Mouse (Mus musculus) cerebellum, adult 18-20 months (tissue): ENCODE results near the gene Gpatch4.

Experiments
- DNase-seq, 2 experiments: peaks; one replicate each; pipeline ENCODE4 v3.0.0; 2021

The Gpatch4 gene

GRCm38 (mm10) chr3:88042661-88043421 is at the start of gene Gpatch4:
Gene Gpatch4 (plus strand): TSS chr3:88043108.
- DNase-seq: peak; percentile 85 to 90

DNA sequence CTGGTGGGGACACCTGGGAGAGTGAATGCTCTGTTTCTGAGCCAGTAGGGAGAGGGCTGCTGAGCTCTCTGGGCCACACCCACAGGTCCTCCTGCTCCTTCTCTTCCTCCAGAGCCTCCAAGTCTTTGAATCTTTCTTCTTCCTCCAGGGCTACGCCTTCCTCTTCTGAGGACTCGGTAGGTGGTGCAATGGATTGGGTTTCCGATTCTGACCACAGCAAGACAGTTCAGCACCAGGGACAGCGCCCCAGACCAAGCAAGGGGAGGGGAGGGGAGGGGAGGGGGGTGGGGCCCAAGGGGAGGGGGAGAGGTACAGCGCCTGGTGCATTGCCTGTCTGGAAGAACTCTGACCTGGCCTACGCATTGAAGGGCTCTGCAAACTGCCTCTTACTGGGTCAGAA is 49.5 kb upstream of the Gpatch4 start:
- no peak for DNase-seq

DNA sequence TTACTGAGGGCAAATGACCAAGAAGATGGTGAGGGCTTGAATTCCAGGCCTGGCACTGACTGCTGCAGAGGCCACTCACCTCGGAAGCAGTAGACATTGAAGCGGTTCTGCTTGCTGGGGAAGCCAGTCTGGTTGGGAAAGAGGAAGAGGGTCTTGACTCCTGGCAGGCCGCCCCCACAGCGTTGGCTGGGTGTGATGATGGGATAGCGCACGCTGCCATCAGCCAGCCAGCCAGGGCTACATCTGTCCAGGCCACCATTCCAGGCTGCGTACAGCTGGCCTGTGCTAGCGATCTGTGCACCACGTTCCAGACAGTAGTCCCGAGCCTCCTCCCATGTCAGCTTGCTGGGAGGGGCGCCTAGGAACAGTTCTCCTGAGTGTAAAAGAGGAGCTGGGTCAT is 47.6 kb upstream of the Gpatch4 start:
- no peak for DNase-seq

DNA sequence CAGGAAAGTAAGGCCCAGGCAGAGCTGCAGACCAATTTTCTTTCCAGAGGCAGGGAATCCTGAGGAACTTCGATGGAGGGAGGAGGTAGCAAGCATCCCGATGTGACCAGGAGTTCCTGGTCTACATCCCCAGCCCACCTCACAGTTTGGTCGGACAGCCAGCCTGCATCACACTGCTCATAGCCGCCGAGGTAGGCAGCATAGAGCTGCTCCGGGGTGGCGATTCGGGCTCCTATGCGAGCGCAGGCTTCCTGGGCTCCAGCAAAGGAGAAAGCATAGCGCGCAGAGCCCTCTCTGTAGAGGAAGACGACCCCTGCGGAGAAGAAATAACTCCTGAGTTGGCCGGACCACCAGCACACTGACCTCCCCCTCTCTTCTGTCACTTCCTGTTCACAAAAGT is 46.5 kb upstream of the Gpatch4 start:
- no peak for DNase-seq

DNA sequence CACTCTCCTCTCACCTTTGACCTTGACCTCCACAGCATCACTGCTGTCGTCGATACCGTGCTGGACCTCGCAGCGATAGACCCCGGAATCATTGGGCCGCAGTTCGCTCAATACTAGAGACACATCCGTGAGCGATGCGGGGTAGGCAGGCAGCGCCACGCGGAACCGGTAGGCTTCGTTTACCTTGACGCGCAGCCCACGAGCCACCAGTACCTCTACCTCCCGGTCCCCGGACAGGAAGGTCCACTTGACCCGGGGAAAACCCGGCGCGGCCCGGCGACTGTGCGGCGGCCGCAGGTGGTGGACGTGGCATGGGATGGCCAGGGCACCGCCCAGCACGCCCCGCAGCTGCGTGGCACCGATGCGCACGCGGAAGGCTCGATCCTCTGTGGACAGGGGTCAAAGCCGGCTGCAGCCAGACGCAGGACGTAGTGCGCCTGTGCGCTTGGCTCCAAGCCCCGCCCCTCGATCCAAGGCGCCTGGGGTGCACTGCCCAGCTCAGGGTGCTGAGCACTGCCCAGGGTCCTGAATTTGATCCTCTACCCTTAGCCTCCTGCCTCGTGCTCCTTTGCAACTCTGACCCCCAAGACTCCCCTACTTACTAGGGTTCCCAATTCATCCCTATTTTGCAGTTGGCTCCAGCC is 45.8 kb upstream of the Gpatch4 start:
- no peak for DNase-seq

- no peak for DNase-seq
These were observed 44.2 kb upstream of the Gpatch4 start for GRCm38 (mm10) chr3:87998747-87999146.

DNA sequence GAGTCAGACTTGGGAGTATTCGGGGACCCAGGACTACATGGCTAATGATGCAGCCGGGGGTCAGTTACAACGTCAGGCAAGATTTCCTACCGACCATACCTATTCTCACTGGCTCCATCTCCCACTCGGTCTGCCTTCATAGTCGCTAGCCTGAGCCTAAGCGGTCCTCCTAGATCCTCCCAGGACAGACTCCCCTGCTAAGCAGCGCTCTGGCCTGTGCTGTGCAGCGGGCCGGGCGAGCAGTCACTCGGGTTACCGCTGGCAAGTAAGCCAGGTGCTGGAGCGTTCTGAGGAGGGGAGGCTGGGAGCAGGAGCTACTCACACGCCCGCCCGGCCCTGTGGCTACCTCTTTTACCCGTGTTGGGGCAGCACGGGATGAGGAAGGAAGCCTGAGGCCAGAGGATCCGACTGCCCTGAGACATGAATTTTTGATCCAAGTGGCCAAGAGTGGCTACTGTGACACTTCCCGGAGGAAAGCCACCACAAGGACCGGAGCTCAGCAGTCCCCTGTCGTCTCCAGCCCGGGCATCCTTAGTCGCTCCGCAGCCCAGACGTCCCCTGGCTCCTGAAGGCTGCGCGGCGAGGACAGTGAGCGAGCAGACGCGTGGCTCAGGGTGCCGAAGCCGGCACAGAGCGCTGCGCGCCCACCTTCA is 43.5 kb upstream of the Gpatch4 start:
- DNase-seq: no peak

DNA sequence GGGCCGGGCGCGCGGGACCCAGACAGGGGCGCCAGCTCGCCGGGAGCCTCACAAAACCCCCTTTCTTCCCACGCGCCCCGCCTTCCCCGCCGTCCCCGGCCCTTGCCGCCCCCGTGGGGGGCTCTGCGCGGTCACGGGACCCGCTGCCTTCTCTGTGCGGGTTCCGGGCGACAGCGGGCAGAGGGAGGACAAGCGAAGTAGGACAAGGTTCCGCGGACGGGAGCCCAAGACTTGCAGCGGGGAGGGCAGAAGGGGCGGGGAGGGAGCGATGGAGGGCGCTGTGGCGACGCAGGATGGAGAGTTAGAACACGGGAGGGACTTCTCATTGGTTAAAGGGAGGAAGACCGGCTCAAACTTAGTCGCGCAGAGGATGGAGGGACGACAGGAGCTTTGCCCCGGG is 42.7 kb upstream of the Gpatch4 start, which contains the start of gene Bcan:
Bcan (minus strand) TSS at position 50 of the 400 bp plus-strand sequence.
- DNase-seq: peak; percentile 42 to 51

GRCm38 (mm10) chr3:88000816-88001595 is 41.9 kb upstream of the Gpatch4 start:
- DNase-seq: no peak

- DNase-seq: no peak
These were observed 40.5 kb upstream of the Gpatch4 start for GRCm38 (mm10) chr3:88002291-88002976.

DNA sequence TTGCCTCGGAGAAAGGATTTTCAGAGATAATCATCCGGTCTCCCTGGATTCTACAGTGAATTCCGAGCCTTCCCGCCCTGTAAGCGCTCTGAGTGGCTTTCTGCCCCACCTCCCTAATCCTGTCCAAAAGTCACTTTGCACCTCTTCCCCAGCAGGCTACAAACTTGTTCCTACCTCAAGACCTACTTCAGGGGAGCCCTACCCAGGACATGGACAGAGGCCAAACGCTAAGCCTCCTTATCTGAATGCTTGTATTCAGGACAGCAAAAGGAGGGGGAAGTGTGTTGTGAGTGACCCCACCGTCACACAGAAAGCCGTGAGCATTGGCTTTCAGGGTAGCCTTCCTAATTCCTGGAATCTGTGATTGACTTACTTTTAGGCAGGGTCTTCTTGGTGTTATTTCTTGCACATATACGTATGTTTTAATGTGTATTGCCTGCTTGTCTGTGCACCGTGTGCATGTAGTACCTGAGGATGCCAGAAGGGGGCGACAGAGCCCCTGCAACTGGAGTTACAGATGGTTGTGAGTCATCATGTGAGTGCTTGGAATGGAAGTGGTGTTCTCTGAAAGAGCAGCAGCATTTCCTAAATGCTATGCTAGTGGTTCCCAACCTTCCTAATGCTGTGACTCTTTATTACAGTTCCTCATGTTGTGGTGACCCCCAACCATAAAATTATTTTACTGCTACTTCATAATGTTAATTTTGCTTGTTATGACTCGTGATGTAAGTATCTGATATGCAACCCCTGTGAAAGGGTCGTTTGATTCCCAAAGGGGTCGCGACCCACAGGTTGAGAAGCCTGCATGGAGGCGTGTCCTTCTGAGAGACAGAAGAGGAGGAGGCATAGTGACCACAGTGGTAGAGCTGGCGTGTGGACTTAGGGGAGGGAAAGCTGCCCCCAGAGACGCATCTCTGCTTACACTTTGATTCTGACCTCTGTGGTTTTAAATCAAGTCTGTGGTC is 36.8 kb upstream of the Gpatch4 start:
- DNase-seq: no peak

DNA sequence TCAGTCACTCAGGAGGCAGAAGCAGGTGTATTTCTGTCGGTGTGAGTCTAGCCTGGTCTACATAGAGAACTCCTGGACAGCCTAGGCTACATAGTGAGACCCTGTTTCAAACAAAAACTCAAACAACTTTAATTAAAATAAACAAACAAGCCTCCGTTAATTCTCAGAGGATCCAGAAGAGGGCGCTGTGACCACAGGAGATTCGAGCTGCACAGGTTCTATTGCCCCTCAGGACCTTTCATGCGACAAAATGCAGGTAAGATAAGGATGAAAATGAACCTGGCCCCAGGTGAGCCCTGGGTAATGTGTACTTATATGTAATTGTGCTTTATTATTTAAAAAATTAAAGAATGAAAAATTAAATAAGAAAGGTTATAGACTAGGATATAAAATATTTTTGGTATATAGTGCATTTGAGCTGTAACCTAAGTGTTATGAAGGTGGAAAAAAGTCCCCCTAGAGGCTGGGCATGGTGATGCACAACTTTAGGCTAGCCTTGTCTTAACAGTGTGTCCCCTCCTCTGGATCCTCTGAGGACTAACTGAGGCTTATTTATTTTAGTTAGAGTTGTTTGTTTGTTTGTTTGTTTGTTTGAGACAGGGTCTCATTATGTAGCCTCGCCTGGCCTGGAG is 32.2 kb upstream of the Gpatch4 start:
- DNase-seq: peak in 1 of 2 experiments; percentile 57

DNA sequence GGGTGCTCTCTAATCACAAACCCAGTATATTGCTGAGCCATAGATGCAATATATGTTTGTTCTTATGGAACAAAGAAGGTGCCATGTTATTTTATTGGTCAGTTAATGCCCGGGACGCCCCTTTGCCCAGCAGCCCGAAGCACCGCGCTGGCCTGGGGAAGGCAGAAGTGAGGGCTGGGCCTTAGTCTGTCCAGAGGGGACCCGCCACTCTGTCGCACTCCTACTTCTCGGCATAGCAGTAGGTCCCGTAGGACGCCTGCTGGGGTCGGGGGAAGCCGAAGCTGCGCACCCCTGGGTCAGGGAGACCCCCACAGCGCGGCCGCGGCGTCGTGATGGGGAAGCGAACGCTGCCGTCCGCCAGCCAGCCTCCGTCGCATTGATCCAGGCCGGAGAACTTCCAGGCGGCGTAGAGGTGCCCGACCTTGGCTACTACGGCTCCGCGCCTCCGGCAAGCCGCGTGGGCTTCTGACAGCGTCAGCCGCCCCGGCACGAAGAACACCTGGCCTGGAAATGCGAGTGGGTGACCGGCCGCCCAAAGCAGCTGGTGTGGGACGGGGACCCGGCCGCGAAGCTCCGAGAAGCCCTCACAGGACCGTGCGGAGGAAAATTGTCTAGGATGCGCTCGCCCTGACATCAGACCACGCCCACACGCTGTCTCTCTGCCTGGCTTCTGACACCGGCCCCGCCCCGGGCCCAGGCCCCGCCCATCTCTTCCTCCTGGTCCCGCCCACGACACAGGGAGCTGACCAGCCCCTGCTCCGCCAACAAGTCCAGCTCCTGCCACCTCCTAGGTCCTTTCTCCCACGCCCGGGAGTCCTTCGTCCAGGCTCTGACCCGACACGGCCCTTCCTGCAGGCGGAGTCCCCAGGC is 20.4 kb upstream of the Gpatch4 start:
- peak; percentile 95 to 97 for DNase-seq

DNA sequence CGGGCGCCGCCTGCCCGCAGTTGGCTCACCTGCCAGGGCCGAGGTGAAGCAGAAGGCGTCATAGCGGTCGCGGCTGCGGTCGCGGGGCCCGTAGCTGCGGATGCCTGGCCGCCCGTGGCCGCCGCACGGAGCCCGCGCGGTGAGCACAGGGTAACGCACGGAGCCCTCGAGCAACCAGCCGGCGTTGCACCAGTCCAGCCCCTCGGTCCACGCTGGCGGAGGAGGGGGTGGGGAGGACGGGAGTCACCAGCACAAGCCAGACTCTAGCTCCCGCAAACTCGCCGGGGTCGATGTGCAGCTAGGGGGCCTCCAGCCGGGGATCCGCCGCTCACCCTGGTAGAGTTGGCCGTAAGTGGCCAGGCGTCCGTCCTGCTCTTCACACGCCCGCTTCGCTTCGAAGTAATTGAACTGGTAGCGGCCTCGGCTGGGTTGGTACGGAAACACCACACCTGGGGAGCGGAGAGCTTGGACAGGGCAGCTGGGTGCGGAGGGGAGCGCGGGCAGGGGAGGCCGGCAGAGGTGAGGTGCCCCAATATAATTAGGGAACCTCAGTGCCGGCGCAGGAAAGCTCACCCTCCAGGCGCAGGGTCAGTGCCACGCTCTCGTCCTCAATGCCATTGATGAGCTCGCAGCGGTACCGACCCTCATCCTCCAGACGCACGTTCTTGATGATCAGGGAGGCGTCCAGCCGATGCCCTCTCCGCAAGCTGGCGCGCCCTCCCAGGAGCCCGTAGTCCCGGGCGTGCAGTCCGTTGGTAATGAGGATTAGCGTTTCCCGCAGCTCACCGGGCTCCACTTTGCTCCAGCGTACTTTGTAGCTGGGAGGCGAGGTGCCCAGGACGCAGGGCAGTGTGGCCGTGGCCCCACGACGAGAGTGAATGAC is 19.5 kb upstream of the Gpatch4 start:
- no peak for DNase-seq

DNA sequence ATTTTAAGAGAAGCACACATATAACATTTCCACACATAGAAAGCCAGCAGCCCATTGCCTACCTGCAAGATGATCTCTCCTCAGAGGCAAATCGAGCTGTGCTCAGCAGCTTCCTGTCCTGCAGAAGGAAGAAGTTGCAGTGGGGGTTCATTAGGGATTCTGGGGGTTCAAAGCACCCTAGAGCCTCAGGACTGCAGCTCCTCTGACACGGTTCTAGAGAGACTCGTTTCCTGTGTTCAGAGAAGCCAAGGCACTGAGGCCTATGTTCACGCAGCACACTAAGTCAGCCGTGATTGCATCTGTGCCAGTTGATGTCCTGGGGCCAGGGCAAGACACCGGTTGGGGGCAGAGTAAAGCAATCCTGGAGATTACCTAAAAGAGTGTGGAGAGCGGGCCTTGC is 16.1 kb upstream of the Gpatch4 start:
- no peak for DNase-seq

GRCm38 (mm10) chr3:88027434-88028186 is 15.3 kb upstream of the Gpatch4 start, which contains the start of gene Hapln2:
Gene Hapln2 (minus strand): TSS chr3:88027583.
- no peak for DNase-seq

GRCm38 (mm10) chr3:88030608-88031395 is 12.1 kb upstream of the Gpatch4 start:
- DNase-seq: peak; percentile 26 to 29
